Mouse (Mus musculus) B cell, adult 62 days (primary cell): ENCODE results near the gene Rdh16f1. TPM values are rescaled to one million over a fixed set of nuclear protein-coding genes. Genes with fewer than 3 reads are reported as not detected.

Source experiments
- total RNA-seq: library from RNA; stranded (reverse); gene quantifications from 4 replicates; pipeline ENCODE4 v1.2.4, GENCODE M21; 2023

The Rdh16f1 gene
- not detected in 4 replicates for total RNA-seq

GRCm38 (mm10) chr10:127759181-127760110 is at the start of gene Rdh16f1, which contains the start of gene Rdh1:
Rdh16f1 (plus strand) TSS chr10:127759787.
Rdh1 (plus strand) TSS chr10:127759721.

GRCm38 (mm10) chr10:127724178-127724577 is 35.4 kb upstream of the Rdh16f1 start, which contains the start of gene Tac2:
Tac2 (plus strand) TSS chr10:127724478.

GRCm38 (mm10) chr10:127739083-127739660 is 20.4 kb upstream of the Rdh16f1 start, which contains the start of gene Zbtb39:
Zbtb39 (plus strand) TSS chr10:127739538.

GRCm38 (mm10) chr10:127751548-127751947 is 8.0 kb upstream of the Rdh16f1 start, which contains the start of gene Gpr182:
Gpr182 (minus strand) TSS chr10:127751732.

GRCm38 (mm10) chr10:127776011-127776410 is 16.4 kb downstream of the Rdh16f1 start, which contains the start of gene Rdh9:
Rdh9 (plus strand) TSS chr10:127776386.

GRCm38 (mm10) chr10:127800891-127801290 is 41.3 kb downstream of the Rdh16f1 start, which contains the start of gene Rdh16:
Rdh16 (plus strand) TSS chr10:127801152.

Other genes starting within 250 kb of the Rdh16f1 start
- gene Ndufa4l2, start 244.8 kb upstream of the Rdh16f1 start, total RNA-seq: not detected in 4 replicates
- gene Shmt2, start 237.3 kb upstream of the Rdh16f1 start, total RNA-seq: 49.9 to 65.4 TPM (median 64.7 TPM) in 4 replicates
- not detected in 4 replicates for gene Nxph4, start 225.2 kb upstream of the Rdh16f1 start, total RNA-seq
- gene Lrp1, start 138.6 kb upstream of the Rdh16f1 start, total RNA-seq: 2.9 to 5.1 TPM (median 3.5 TPM) in 4 replicates
- gene Stat6, start 116.8 kb upstream of the Rdh16f1 start, total RNA-seq: 230 to 250 TPM (median 232 TPM) in 4 replicates
- gene Nemp1, start 92.9 kb upstream of the Rdh16f1 start, total RNA-seq: 10.0 to 15.6 TPM (median 13.7 TPM) in 4 replicates
- gene Nab2, start 91.2 kb upstream of the Rdh16f1 start, total RNA-seq: 34.1 to 42.9 TPM (median 40.1 TPM) in 4 replicates
- 0.17 to 0.27 TPM in 2 of 4 replicates, not detected in the others for gene Myo1a, start 54.6 kb upstream of the Rdh16f1 start, total RNA-seq
- gene Tac2, start 35.3 kb upstream of the Rdh16f1 start, total RNA-seq: not detected in 4 replicates
- 14.8 to 17.7 TPM (median 16.2 TPM) in 4 replicates for gene Zbtb39, start 20.2 kb upstream of the Rdh16f1 start, total RNA-seq
- not detected in 4 replicates for gene Gpr182, start 8.1 kb upstream of the Rdh16f1 start, total RNA-seq
- gene Rdh1, start 66 bp upstream of the Rdh16f1 start, total RNA-seq: 0.18 to 0.50 TPM in 2 of 4 replicates, not detected in the others
- gene Rdh9, start 16.6 kb downstream of the Rdh16f1 start, total RNA-seq: 0.41 to 0.43 TPM in 2 of 4 replicates, not detected in the others
- not detected in 4 replicates for gene Rdh16, start 41.4 kb downstream of the Rdh16f1 start, total RNA-seq
- gene Rdh19, start 90.1 kb downstream of the Rdh16f1 start, total RNA-seq: not detected in 4 replicates
- gene Rdh16f2, start 106.7 kb downstream of the Rdh16f1 start, total RNA-seq: not detected in 4 replicates
- not detected in 4 replicates for gene Rdh7, start 129.0 kb downstream of the Rdh16f1 start, total RNA-seq
- not detected in 4 replicates for gene Sdr9c7, start 138.7 kb downstream of the Rdh16f1 start, total RNA-seq
- not detected in 4 replicates for gene Hsd17b6, start 247.8 kb downstream of the Rdh16f1 start, total RNA-seq